Mouse (Mus musculus) forebrain, embryonic 12.5 days (tissue): ENCODE measurements around the gene Snx29. TPM values are rescaled to one million over a fixed set of nuclear protein-coding genes. Genes with fewer than 3 reads are reported as not detected.

Source experiments
- ATAC-seq: fragments of 200-750 bp; cut with Nextera tagmentation; 2 replicates; pipeline ENCODE4 v1.8.0; 2017; ENCODE audit warnings: moderate TSS enrichment; ENCODE audit not compliant: low FRiP score
- H3K27ac ChIP-seq: fragments of 300-500 bp; sonication (generic); 2 replicates; pipeline ENCODE4 v1.5.1; 2016; ENCODE audit warnings: mild to moderate bottlenecking
- H3K27me3 ChIP-seq: fragments of 300-500 bp; sonication (generic); 2 replicates; pipeline ENCODE4 v1.6.1; 2016; ENCODE audit warnings: mild to moderate bottlenecking
- H3K36me3 ChIP-seq: fragments of 300-500 bp; sonication (generic); replicated peaks from 2 replicates; pipeline ENCODE4 v1.6.1; 2016; ENCODE audit warnings: mild to moderate bottlenecking
- H3K4me1 ChIP-seq: fragments of 300-500 bp; sonication (generic); 2 replicates; pipeline ENCODE4 v1.6.1; 2016
- H3K4me2 ChIP-seq: fragments of 300-500 bp; sonication (generic); 2 replicates; pipeline ENCODE4 v1.6.1; 2016; ENCODE audit warnings: mild to moderate bottlenecking, moderate library complexity
- H3K4me3 ChIP-seq: fragments of 300-500 bp; sonication (generic); replicated peaks from 2 replicates; pipeline ENCODE4 v1.5.1; 2016; ENCODE audit warnings: mild to moderate bottlenecking
- H3K9ac ChIP-seq: fragments of 300-500 bp; sonication (generic); 2 replicates; pipeline ENCODE4 v1.6.1; 2016; ENCODE audit warnings: mild to moderate bottlenecking
- H3K9me3 ChIP-seq: fragments of 300-500 bp; sonication (generic); 2 replicates; pipeline ENCODE4 v1.6.1; 2016
- WGBS: fragments of 180-500 bp; shearing (Covaris S2); methylation state at CpG from one replicate; pipeline ENCODE4 v1.1.7; 2016; 5-methylcytosine and 5-hydroxymethylcytosine counted together
- polyA plus RNA-seq: library from polyadenylated mRNA; unstranded; fragments of >200 nt; fragmentation: Nextera tagmentation; extraction: Ambion mirVana; gene quantifications from 2 replicates; pipeline ENCODE4 v1.2.1, GENCODE M21; 2016

The Snx29 gene
- polyA plus RNA-seq, 1 experiment from 2014 or later: 16.4 TPM

DNA sequence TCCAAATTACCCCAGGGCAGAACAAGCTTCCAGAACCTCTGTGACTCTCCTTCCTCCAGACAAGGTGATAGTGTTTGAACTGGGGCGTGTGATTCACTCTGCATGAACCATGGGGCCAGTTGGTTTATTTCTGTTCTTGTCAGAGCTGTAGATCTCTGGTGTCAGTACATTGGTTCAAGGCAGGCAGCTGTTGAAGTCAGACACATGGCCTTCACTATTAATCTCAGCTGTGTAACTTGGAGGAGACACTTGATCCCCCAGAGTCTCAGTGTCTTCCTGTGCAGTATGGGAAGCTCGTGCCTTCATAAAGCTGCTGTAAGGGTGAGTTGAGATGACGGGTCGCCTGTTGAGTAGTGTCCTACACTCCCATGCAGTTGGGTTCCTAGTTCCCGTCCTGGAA lies 407.1 kb downstream of the Snx29 start:
- Histone ChIP-seq H3K9me3 (no peaks in the 10 kb centered on the region), H3K36me3 (no peaks in the 10 kb centered on the region), H3K4me2 (no peak overlapping the region), H3K4me1 (no peaks in the 10 kb centered on the region), H3K4me3 (no peak overlapping the region), H3K27me3 (no peaks in the 10 kb centered on the region), H3K27ac (no peak overlapping the region), H3K9ac (no peak overlapping the region)
- no peak for ATAC-seq
- WGBS: 87% methylated on average over 5 of the region's 5 CpGs

DNA sequence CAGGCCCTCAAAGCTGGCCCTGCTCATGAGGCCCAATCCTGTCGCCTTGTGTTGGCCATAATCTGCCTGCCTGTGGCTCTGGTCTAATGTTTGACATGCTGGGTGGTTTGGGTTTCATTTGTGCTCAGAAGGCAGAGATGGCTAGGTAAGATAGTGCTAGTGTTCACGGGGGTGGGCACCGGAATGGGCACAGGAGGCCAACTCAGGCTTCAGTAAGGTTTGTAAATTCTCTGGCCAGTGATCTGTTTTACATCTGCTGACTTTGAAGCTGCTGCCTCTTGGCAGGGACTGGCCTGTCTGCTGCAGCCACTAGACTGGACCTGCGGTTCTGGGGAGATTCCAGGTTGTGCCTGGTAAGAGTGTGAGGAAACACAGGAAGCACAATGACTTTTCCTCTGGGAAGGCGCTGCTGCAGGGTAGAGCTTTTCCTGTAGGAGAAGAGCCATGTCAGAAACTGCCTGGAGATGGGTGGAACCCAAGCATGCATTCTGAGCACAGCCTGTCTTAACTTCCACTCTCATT lies 408.4 kb downstream of the Snx29 start:
- Histone ChIP-seq H3K9ac (no peak overlapping the region), H3K27me3 (no peaks in the 10 kb centered on the region), H3K4me1 (no peaks in the 10 kb centered on the region), H3K27ac (no peak overlapping the region), H3K9me3 (no peaks in the 10 kb centered on the region), H3K4me3 (no peak overlapping the region), H3K36me3 (no peaks in the 10 kb centered on the region), H3K4me2 (no peak overlapping the region)
- no peak for ATAC-seq
- WGBS: 86% methylated on average over 5 of the region's 5 CpGs

GRCm38 (mm10) chr16:11738341-11738740 lies 415.6 kb downstream of the Snx29 start:
- no peaks in the 10 kb centered on the region for H3K4me1 ChIP-seq
- no peak overlapping the region for H3K4me2 ChIP-seq
- H3K27ac ChIP-seq: no peak overlapping the region
- ATAC-seq: no peak
- H3K9me3 ChIP-seq: no peaks in the 10 kb centered on the region
- H3K9ac ChIP-seq: no peak overlapping the region
- 53% methylated on average over 7 of the region's 7 CpGs for WGBS
- no peak overlapping the region for H3K4me3 ChIP-seq
- no peaks in the 10 kb centered on the region for H3K36me3 ChIP-seq
- H3K27me3 ChIP-seq: no peaks in the 10 kb centered on the region

DNA sequence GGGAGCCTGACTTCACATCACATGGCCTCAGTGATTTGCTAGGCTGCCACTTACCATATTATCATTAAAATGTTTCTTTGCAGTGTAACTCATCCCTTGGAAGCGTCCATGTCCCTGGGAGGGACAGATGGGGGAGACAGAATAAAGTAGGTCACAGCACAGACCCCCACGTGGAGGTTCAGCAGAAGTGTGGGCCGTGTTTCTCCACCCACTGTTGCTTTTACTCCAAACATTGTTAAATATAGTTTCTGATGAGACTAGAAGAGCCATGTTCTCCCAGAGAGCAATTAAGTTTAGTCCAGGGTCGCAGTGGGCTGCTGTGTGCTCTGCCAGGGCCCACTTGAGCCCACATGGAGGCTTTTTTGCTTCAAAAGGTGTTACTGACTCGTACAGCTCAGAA lies 419.2 kb downstream of the Snx29 start:
- whole genome bisulfite sequencing: 80% methylated on average over 5 of the region's 5 CpGs
- no peaks in the 10 kb centered on the region for H3K9me3 ChIP-seq
- no peak for ATAC-seq

DNA sequence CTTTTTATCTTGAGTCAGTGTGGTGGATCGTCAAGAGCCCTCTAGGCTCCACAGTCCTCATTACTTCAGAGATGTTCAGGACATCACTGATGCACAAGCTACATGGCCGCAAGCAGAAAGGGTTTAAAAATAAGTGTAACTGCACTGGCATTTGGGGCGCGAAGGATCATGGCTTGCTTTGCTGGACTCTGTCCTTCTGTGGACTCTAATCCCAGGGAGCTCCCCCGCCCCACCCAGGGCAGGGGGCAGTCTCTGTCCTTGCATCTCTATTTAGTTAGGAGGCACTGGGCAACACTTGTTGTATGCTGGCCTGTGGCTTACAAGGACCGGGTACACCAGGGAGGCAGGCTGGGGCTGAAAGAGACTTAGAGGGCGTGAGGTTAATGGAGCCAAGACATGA lies 419.6 kb downstream of the Snx29 start:
- Histone ChIP-seq H3K4me2 (no peak overlapping the region), H3K4me3 (no peak overlapping the region), H3K36me3 (no peaks in the 10 kb centered on the region), H3K9me3 (no peaks in the 10 kb centered on the region), H3K27ac (no peak overlapping the region), H3K9ac (no peak overlapping the region), H3K27me3 (no peaks in the 10 kb centered on the region), H3K4me1 (no peaks in the 10 kb centered on the region)
- WGBS: 92% methylated on average over 7 of the region's 7 CpGs
- no peak for ATAC-seq

More for the DNA sequence above, 419.2 kb downstream of the Snx29 start:
- no peak overlapping the region for H3K27ac ChIP-seq
- H3K9ac ChIP-seq: no peak overlapping the region
- H3K4me3 ChIP-seq: no peak overlapping the region
- H3K36me3 ChIP-seq: no peaks in the 10 kb centered on the region
- no peaks in the 10 kb centered on the region for H3K27me3 ChIP-seq
- H3K4me2 ChIP-seq: no peak overlapping the region
- no peaks in the 10 kb centered on the region for H3K4me1 ChIP-seq

GRCm38 (mm10) chr16:11743013-11743412 lies 420.3 kb downstream of the Snx29 start:
- Histone ChIP-seq H3K4me3 (no peak overlapping the region), H3K36me3 (no peaks in the 10 kb centered on the region), H3K4me2 (no peak overlapping the region), H3K9me3 (no peaks in the 10 kb centered on the region), H3K4me1 (no peaks in the 10 kb centered on the region), H3K9ac (no peak overlapping the region), H3K27ac (no peak overlapping the region), H3K27me3 (no peaks in the 10 kb centered on the region)
- ATAC-seq: no peak
- WGBS: 80% methylated on average over 3 of the region's 3 CpGs

DNA sequence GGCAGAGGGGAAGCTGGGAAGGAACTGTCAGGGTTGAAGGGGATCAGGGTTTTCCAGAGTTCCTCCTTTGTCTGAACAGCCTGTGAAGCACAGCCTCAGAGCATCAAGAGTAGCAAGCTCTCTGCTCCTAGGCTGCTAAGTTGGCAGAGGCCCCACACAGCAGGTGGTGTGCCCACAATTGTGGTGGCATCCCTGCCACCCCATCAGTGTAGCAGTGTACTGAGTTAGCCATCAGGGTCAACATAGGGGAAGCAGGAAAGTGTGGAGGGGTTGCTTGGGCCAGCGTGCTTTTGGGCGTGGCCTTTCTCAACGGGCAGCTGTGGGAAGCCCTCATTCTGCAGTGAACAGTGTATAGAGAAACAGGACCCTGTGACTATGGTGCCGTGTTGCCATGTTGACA lies 421.0 kb downstream of the Snx29 start:
- Histone ChIP-seq H3K27ac (no peak overlapping the region), H3K4me2 (no peak overlapping the region), H3K27me3 (no peaks in the 10 kb centered on the region), H3K36me3 (no peaks in the 10 kb centered on the region), H3K4me1 (no peaks in the 10 kb centered on the region), H3K9me3 (no peaks in the 10 kb centered on the region), H3K9ac (no peak overlapping the region), H3K4me3 (no peak overlapping the region)
- no peak for ATAC-seq
- WGBS: 72% methylated on average over 4 of the region's 4 CpGs

- no peak for ATAC-seq
- Histone ChIP-seq H3K4me1 (no peaks in the 10 kb centered on the region), H3K36me3 (no peaks in the 10 kb centered on the region), H3K27me3 (no peaks in the 10 kb centered on the region), H3K9me3 (no peaks in the 10 kb centered on the region), H3K9ac (no peak overlapping the region), H3K4me3 (no peak overlapping the region), H3K4me2 (no peak overlapping the region), H3K27ac (no peak overlapping the region)
- WGBS: 90% methylated on average over 2 of the region's 2 CpGs
Measured at GRCm38 (mm10) chr16:11746036-11746435, 423.3 kb downstream of the Snx29 start.

GRCm38 (mm10) chr16:11747867-11748266 lies 425.2 kb downstream of the Snx29 start:
- no peaks in the 10 kb centered on the region for H3K9me3 ChIP-seq
- no peak for ATAC-seq
- H3K4me3 ChIP-seq: no peak overlapping the region
- H3K4me1 ChIP-seq: no peaks in the 10 kb centered on the region
- no peak overlapping the region for H3K27ac ChIP-seq
- H3K36me3 ChIP-seq: no peaks in the 10 kb centered on the region
- no peaks in the 10 kb centered on the region for H3K27me3 ChIP-seq
- 90% methylated on average over 5 of the region's 5 CpGs for WGBS
- no peak overlapping the region for H3K4me2 ChIP-seq
- no peak overlapping the region for H3K9ac ChIP-seq

DNA sequence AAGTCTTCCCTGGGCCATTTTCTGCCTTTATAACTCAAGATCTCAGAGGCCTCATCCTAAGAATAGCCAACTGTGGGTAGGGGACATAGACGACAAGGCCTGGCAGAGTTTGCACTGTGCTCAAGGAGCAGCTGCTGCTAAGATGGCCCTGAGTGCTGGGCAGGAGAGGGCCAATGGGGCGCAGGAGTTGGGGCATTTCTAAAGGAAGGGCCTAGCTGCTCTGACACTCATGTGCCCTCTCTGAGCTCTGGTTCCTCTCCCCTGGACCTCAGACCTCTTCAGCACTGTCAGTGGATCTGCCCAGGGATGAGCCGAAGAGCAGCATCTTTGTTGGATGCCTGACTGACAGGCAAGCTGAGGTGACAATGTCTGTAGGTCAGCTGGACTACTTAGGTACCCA lies 426.4 kb downstream of the Snx29 start:
- ATAC-seq: no peak
- Histone ChIP-seq H3K4me3 (no peak overlapping the region), H3K36me3 (no peaks in the 10 kb centered on the region), H3K27ac (no peak overlapping the region), H3K9me3 (no peaks in the 10 kb centered on the region), H3K4me1 (no peaks in the 10 kb centered on the region), H3K9ac (no peak overlapping the region), H3K27me3 (no peaks in the 10 kb centered on the region), H3K4me2 (no peak overlapping the region)
- 86% methylated on average over 3 of the region's 3 CpGs for WGBS

DNA sequence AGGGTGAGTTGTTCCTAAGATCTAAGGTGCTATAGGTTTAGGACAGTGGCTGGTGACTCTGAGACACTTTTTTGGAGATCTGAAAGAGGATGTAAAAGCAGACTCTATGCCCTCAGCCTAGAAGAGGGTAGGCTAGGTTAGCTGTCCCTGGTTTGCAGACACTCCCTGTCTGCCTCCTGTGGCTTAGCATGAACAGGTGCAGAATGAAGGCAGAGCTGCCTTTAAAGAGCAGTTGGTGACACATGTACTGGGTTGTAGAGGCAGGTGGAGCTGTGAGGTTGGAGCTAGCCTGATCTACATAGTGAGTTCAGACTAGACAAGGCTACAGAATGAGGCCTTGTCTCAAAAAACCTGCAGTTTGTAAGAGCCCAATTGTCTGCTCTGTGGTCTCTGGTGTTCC lies 427.9 kb downstream of the Snx29 start:
- Histone ChIP-seq H3K9me3 (no peaks in the 10 kb centered on the region), H3K27me3 (no peaks in the 10 kb centered on the region), H3K36me3 (no peaks in the 10 kb centered on the region), H3K4me1 (no peaks in the 10 kb centered on the region), H3K4me2 (no peak overlapping the region), H3K4me3 (no peak overlapping the region), H3K27ac (no peak overlapping the region), H3K9ac (no peak overlapping the region)
- ATAC-seq: no peak

DNA sequence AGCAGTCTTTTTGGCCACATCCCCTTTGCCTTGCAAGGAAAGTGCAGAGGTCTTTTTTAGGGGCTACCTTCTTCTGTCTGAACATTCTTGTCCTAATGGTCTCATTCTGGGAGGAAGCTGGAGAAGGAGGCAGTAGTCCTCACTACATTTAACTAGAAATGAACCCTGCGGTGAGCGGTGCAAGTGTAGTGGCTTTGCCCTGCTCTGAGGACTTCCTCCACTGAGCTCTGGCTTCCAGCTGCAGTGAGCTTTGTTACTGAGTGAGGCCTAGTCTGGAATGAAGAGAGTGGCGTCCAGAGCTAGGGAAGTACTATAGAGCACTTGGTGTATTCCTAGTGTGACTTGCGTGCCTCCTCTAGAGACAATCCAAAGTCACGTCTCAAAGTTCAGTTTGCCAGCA lies 429.8 kb downstream of the Snx29 start:
- Histone ChIP-seq H3K4me3 (no peak overlapping the region), H3K4me2 (no peak overlapping the region), H3K27ac (no peak overlapping the region), H3K4me1 (no peaks in the 10 kb centered on the region), H3K9me3 (no peaks in the 10 kb centered on the region), H3K36me3 (no peaks in the 10 kb centered on the region), H3K9ac (no peak overlapping the region), H3K27me3 (no peaks in the 10 kb centered on the region)
- 91% methylated on average over 5 of the region's 5 CpGs for WGBS
- ATAC-seq: no peak

DNA sequence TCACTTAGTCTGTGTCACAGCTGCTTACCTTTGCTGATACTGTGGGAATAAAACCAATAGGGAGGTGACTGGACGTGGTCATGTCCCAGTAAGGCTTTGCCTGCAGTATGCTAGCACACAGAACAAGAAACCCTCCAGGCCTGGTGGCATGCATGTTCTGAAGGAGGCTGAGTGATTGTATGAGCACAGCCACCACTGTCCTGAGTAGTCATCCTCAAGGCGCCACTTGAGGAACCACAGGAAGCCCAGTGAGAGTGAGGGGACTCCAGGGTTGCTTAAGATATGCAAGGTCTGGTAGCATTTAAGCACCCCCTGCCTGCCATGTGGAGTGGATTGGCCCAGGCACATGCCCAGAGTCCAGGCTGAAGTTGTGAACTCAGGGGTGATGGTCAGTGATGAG lies 430.8 kb downstream of the Snx29 start:
- no peak overlapping the region for H3K9ac ChIP-seq
- H3K9me3 ChIP-seq: no peaks in the 10 kb centered on the region

DNA sequence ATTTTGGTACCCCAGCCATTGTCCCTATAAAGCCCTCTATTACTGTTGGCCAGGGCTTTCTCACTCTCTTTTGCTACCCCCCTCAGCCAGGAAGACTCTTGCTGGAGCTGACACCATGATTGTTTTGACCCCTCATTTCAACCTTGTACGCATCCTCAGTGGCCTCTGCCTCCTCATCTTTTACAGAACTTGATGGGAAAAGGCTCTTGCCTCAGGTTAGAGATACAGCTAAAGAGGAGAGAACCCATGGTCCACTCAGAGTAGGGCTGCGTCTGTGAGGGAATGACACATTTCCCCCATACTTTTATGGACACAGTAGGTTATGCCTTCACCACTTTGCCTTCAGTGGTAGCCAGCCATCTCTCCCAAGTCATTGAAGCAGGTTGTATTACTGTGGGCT lies 431.4 kb downstream of the Snx29 start:
- Histone ChIP-seq H3K9me3 (no peaks in the 10 kb centered on the region), H3K9ac (no peak overlapping the region), H3K4me3 (no peak overlapping the region), H3K27me3 (no peaks in the 10 kb centered on the region), H3K27ac (no peak overlapping the region), H3K36me3 (no peaks in the 10 kb centered on the region), H3K4me2 (no peak overlapping the region), H3K4me1 (no peaks in the 10 kb centered on the region)
- 94% methylated on average over 2 of the region's 2 CpGs for WGBS
- ATAC-seq: no peak

More for the DNA sequence above, 430.8 kb downstream of the Snx29 start:
- no peak for ATAC-seq
- H3K36me3 ChIP-seq: no peaks in the 10 kb centered on the region
- no peaks in the 10 kb centered on the region for H3K4me1 ChIP-seq
- WGBS: 79% methylated on average over 2 of the region's 2 CpGs
- no peak overlapping the region for H3K4me2 ChIP-seq
- no peak overlapping the region for H3K4me3 ChIP-seq
- H3K27ac ChIP-seq: no peak overlapping the region
- H3K27me3 ChIP-seq: no peaks in the 10 kb centered on the region
